Mouse (Mus musculus): ENCODE data around the gene Cdc5l.

The Cdc5l gene

GRCm38 (mm10) chr17:45370535-45370934 lies 63.0 kb downstream of the Cdc5l start:
- DNase-seq (ENCODE audit: low spot score in 2 of 2): no peak

GRCm38 (mm10) chr17:45364871-45365270 lies 68.7 kb downstream of the Cdc5l start:
- DNase-seq (ENCODE audit: low spot score in 2 of 2): no peak

GRCm38 (mm10) chr17:45360950-45361349 lies 72.6 kb downstream of the Cdc5l start:
- DNase-seq (ENCODE audit: low spot score in 2 of 2): no peak

- DNase-seq (ENCODE audit: low spot score in 2 of 2): no peak
These were observed 74.1 kb downstream of the Cdc5l start for GRCm38 (mm10) chr17:45359443-45359842.

GRCm38 (mm10) chr17:45356431-45356830 lies 77.1 kb downstream of the Cdc5l start:
- no peak for DNase-seq (ENCODE audit: low spot score in 2 of 2)

- DNase-seq (ENCODE audit: low spot score in 2 of 2): no peak
These were observed 85.6 kb downstream of the Cdc5l start for GRCm38 (mm10) chr17:45347951-45348350.
